Mouse (Mus musculus): Measurements from ENCODE around the gene Twist2. TPM values are rescaled to one million over a fixed set of nuclear protein-coding genes. Genes with fewer than 3 reads are reported as not detected.

Gene Twist2
- polyA plus RNA-seq, 1 experiment from 2014 or later, result 1.6 TPM

DNA sequence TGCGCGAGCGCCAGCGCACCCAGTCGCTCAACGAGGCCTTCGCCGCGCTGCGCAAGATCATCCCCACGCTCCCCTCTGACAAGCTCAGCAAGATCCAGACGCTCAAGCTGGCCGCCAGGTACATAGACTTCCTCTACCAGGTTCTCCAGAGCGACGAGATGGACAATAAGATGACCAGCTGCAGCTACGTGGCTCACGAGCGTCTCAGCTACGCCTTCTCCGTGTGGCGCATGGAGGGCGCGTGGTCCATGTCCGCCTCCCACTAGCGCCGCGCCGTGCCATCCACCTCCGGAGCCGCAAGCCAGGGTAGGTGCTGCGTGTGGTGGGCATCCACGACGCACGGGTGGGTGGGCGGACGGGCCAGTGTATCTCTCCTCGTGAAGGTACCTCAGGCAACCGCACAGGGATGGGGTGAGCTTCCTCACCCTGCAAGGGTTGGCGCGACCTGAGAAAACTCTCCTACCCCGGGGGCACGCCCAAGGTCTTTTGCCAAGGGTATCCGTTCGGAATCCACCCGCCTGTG, 644 bp downstream of the Twist2 start:
- no peaks in the 10 kb centered on the region for H3K9me3 ChIP-seq (ENCODE audit: control insufficient read depth, low read length)
- H3K27ac ChIP-seq (replicated peaks; ENCODE audit: low read depth, low read length), result no peak overlapping the region
- peaks cover 51% of the 10 kb centered on the region for H3K27me3 ChIP-seq (ENCODE audit: control insufficient read depth, insufficient read depth, low read length)

DNA sequence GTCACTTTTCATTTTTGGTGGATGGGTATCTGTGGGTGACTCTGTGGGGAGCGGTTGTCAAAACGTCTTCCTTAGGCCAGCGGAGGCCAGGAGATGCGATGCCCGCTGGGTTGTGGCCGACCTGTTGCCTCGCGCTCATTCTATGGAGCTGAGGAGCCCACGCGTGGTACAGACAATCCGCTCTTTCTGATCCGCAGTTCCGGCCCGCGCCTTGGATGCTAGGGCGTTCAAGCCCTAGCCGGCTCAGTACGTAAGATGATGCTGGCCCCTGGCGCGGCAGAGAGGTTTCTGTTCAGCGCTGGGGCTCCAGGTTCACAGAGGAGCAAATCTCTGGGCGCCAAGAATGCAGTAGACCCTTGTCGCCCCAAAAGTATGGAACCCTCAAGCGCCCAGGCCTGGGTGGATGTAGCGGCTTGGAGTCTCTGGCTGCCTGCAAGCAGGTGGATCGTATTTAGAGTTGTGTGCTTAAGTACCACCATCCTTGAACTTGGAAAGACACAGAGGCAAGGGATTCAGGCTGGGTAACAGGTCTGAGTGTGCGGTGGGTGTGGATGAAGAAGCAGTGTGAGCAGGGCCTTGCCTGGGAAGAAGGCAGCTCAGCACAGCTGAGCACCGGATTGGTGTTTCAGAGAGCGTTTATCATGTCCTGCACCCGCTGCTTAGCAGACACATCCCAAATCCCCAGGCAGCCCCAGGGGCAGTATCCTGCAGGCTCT, 1.3 kb downstream of the Twist2 start:
- Histone ChIP-seq H3K36me3 (ENCODE audit: control insufficient read depth, insufficient read depth, low read length) (no peaks in the 10 kb centered on the region), H3K9me3 (ENCODE audit: control insufficient read depth, low read length) (no peaks in the 10 kb centered on the region), H3K27me3 (ENCODE audit: control insufficient read depth, insufficient read depth, low read length) (peaks cover 51% of the 10 kb centered on the region), H3K4me2 (ENCODE audit: low read length) (peak overlapping the region; percentile 72), H3K9ac (replicated peaks; ENCODE audit: low read length) (no peak overlapping the region), H3K27ac (replicated peaks; ENCODE audit: low read depth, low read length) (no peak overlapping the region), H3K4me3 (replicated peaks; ENCODE audit: low read depth, low read length) (peak overlapping the region; percentile 39), H3K4me1 (ENCODE audit: control insufficient read depth, insufficient read depth, low read length) (0 out of 2 replicates have a peak, but pooled peaks cover 6% of the 10 kb centered on the region)
- DNase-seq (peak; percentile 33), ATAC-seq (ENCODE audit: low FRiP score, low TSS enrichment) (no peak)
- 8% methylated on average over 30 of the region's 30 CpGs for WGBS

More for the DNA sequence above, 644 bp downstream of the Twist2 start:
- 0 out of 2 replicates have a peak, but pooled peaks cover 6% of the 10 kb centered on the region for H3K4me1 ChIP-seq (ENCODE audit: control insufficient read depth, insufficient read depth, low read length)
- WGBS, result 1% methylated on average over 45 of the region's 45 CpGs
- peak overlapping the region; percentile 39 for H3K4me3 ChIP-seq (replicated peaks; ENCODE audit: low read depth, low read length)
- peak; percentile 67 for DNase-seq
- H3K4me2 ChIP-seq (ENCODE audit: low read length), result peak overlapping the region; percentile 72
- no peaks in the 10 kb centered on the region for H3K36me3 ChIP-seq (ENCODE audit: control insufficient read depth, insufficient read depth, low read length)
- H3K9ac ChIP-seq (replicated peaks; ENCODE audit: low read length), result peak overlapping the region; percentile 26; the same call in 1 of the 2 replicates
- no peak; the same call in 1 of the 2 replicates for ATAC-seq (ENCODE audit: low FRiP score, low TSS enrichment)

DNA sequence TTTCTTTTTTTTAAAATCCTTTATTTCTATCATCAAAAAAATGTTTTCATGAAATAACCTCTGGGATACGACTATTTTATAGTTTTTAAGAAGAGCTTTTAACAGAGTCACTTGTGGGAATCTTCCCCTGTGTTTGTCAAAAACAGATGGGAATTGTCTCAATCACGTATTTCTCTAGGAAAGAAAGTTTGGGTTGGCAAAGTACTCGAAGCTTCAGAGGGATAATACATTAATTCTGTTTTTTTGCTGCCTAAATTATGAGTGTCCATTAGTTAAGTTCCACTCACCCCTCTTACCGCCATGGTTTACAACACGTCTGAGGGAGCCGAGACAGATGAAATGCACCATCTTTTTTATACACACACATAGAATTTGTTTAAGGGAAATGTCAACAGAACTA, 2.2 kb downstream of the Twist2 start:
- 0 out of 2 replicates have a peak, but pooled peaks cover 6% of the 10 kb centered on the region for H3K4me1 ChIP-seq (ENCODE audit: control insufficient read depth, insufficient read depth, low read length)
- no peak overlapping the region for H3K4me3 ChIP-seq (replicated peaks; ENCODE audit: low read depth, low read length)
- ATAC-seq (ENCODE audit: low FRiP score, low TSS enrichment) (no peak), DNase-seq (no peak)
- no peak overlapping the region for H3K4me2 ChIP-seq (ENCODE audit: low read length)
- peaks cover 51% of the 10 kb centered on the region for H3K27me3 ChIP-seq (ENCODE audit: control insufficient read depth, insufficient read depth, low read length)
- no peaks in the 10 kb centered on the region for H3K36me3 ChIP-seq (ENCODE audit: control insufficient read depth, insufficient read depth, low read length)
- 80% methylated on average over 6 of the region's 6 CpGs for WGBS
- no peaks in the 10 kb centered on the region for H3K9me3 ChIP-seq (ENCODE audit: control insufficient read depth, low read length)
- H3K27ac ChIP-seq (replicated peaks; ENCODE audit: low read depth, low read length), result no peak overlapping the region
- no peak overlapping the region for H3K9ac ChIP-seq (replicated peaks; ENCODE audit: low read length)

DNA sequence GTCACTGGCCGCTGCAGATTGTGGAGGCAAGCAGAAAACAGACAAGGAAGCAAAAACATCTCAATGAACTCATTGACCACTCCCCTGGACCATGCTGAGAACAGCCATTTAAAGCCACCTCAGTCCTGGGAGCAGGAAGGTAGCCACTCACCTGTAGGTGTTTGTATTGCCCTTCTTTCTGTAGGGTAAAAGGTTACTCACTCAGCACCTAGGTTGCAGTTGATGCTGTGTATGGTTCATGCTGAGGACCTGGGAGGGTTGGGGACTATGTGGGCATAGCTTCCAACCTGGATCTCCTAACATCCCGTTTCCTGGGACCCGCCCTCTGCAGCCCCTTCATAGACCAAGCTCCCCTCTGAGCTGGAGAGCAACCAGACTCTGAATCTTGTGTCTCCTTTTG, 14.8 kb downstream of the Twist2 start:
- no peak overlapping the region for H3K9ac ChIP-seq (replicated peaks; ENCODE audit: low read length)
- H3K27ac ChIP-seq (replicated peaks; ENCODE audit: low read depth, low read length), result no peak overlapping the region
- no peak overlapping the region for H3K4me3 ChIP-seq (replicated peaks; ENCODE audit: low read depth, low read length)
- ATAC-seq (ENCODE audit: low FRiP score, low TSS enrichment) (no peak), DNase-seq (no peak)
- no peaks in the 10 kb centered on the region for H3K36me3 ChIP-seq (ENCODE audit: control insufficient read depth, insufficient read depth, low read length)
- no peaks in the 10 kb centered on the region for H3K27me3 ChIP-seq (ENCODE audit: control insufficient read depth, insufficient read depth, low read length)
- 84% methylated on average over 3 of the region's 3 CpGs for WGBS
- 0 out of 2 replicates have a peak, but pooled peaks cover 2% of the 10 kb centered on the region for H3K4me1 ChIP-seq (ENCODE audit: control insufficient read depth, insufficient read depth, low read length)
- no peak overlapping the region for H3K4me2 ChIP-seq (ENCODE audit: low read length)
- H3K9me3 ChIP-seq (ENCODE audit: control insufficient read depth, low read length), result no peaks in the 10 kb centered on the region

DNA sequence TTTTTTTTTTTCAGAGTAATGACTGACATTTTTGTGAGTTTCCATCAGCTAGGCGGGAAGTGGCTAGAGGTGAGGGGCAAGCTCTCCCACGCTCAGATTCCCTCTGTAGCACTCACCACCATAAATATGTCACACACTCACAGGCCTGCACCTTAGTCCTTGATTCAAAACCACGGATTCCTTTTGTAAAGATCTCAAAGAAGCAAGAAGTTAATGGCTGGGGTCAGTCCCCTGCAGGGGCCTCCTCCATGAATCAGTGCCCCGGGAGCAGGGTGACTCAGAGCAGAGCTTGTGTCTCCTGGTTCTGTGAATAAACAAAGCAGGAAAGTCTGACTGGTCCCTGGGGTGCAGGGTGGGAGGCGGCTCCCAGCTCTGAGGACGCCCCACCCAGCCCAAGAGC, 15.3 kb downstream of the Twist2 start:
- Histone ChIP-seq H3K9me3 (ENCODE audit: control insufficient read depth, low read length) (no peaks in the 10 kb centered on the region), H3K9ac (replicated peaks; ENCODE audit: low read length) (no peak overlapping the region), H3K4me3 (replicated peaks; ENCODE audit: low read depth, low read length) (no peak overlapping the region), H3K27ac (replicated peaks; ENCODE audit: low read depth, low read length) (no peak overlapping the region), H3K4me1 (ENCODE audit: control insufficient read depth, insufficient read depth, low read length) (0 out of 2 replicates have a peak, but pooled peaks cover 2% of the 10 kb centered on the region), H3K4me2 (ENCODE audit: low read length) (no peak overlapping the region), H3K36me3 (ENCODE audit: control insufficient read depth, insufficient read depth, low read length) (no peaks in the 10 kb centered on the region), H3K27me3 (ENCODE audit: control insufficient read depth, insufficient read depth, low read length) (no peaks in the 10 kb centered on the region)
- ATAC-seq (ENCODE audit: low FRiP score, low TSS enrichment) (no peak), DNase-seq (no peak)
- 48% methylated on average over 6 of the region's 6 CpGs for WGBS

DNA sequence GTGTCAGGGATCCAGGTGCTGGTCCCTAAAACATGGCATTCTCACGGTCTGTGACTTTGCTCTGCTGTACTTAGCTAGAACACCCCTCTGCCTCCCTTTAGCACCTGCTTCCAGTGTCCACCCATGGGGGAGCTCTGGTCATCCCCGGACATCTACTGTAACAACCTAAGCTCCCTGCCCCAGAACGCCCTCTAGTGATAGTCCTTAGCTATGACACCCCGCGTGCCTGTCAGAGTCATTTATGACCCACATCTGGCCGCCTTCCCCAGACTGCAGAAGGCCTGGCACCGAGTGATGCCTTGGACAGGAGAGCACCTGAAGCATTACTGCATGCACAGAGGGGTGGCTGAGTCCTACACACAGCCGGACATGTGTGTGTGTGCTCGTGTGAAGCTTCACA, 18.0 kb downstream of the Twist2 start:
- DNase-seq (no peak), ATAC-seq (ENCODE audit: low FRiP score, low TSS enrichment) (no peak)
- no peak overlapping the region for H3K27ac ChIP-seq (replicated peaks; ENCODE audit: low read depth, low read length)
- no peaks in the 10 kb centered on the region for H3K9me3 ChIP-seq (ENCODE audit: control insufficient read depth, low read length)
- no peaks in the 10 kb centered on the region for H3K27me3 ChIP-seq (ENCODE audit: control insufficient read depth, insufficient read depth, low read length)
- H3K4me3 ChIP-seq (replicated peaks; ENCODE audit: low read depth, low read length), result no peak overlapping the region
- no peak overlapping the region for H3K9ac ChIP-seq (replicated peaks; ENCODE audit: low read length)
- H3K4me1 ChIP-seq (ENCODE audit: control insufficient read depth, insufficient read depth, low read length), result 0 out of 2 replicates have a peak, but pooled peaks cover 2% of the 10 kb centered on the region
- H3K4me2 ChIP-seq (ENCODE audit: low read length), result no peak overlapping the region
- no peaks in the 10 kb centered on the region for H3K36me3 ChIP-seq (ENCODE audit: control insufficient read depth, insufficient read depth, low read length)
- 70% methylated on average over 9 of the region's 9 CpGs for WGBS

DNA sequence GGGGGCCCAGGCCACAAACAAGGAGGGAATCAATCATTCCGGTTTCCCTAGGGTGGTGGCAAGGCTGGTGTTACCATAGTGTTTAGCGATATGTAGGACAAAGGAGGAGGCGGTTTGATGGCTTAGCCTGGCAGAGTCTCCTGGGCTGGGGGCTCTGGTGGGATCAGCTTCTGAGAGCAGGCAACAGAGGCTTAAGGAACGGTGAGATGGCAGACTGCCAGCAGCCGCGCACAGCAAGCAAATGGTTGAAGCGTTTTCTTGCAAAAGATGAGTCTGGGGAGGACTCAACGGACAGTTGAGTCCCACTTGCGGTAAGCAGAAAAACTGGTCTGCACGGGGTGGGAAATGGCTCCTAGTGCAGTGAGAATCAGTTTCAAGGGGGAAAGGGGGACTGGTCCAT, 19.3 kb downstream of the Twist2 start:
- H3K4me2 ChIP-seq (ENCODE audit: low read length), result no peak overlapping the region
- no peaks in the 10 kb centered on the region for H3K27me3 ChIP-seq (ENCODE audit: control insufficient read depth, insufficient read depth, low read length)
- H3K9ac ChIP-seq (replicated peaks; ENCODE audit: low read length), result no peak overlapping the region
- H3K9me3 ChIP-seq (ENCODE audit: control insufficient read depth, low read length), result no peaks in the 10 kb centered on the region
- no peak for ATAC-seq (ENCODE audit: low FRiP score, low TSS enrichment)
- H3K27ac ChIP-seq (replicated peaks; ENCODE audit: low read depth, low read length), result no peak overlapping the region
- 0 out of 2 replicates have a peak, but pooled peaks cover 2% of the 10 kb centered on the region for H3K4me1 ChIP-seq (ENCODE audit: control insufficient read depth, insufficient read depth, low read length)
- 61% methylated on average over 10 of the region's 10 CpGs for WGBS
- H3K4me3 ChIP-seq (replicated peaks; ENCODE audit: low read depth, low read length), result no peak overlapping the region
- peak; percentile 61 for DNase-seq
- H3K36me3 ChIP-seq (ENCODE audit: control insufficient read depth, insufficient read depth, low read length), result no peaks in the 10 kb centered on the region

DNA sequence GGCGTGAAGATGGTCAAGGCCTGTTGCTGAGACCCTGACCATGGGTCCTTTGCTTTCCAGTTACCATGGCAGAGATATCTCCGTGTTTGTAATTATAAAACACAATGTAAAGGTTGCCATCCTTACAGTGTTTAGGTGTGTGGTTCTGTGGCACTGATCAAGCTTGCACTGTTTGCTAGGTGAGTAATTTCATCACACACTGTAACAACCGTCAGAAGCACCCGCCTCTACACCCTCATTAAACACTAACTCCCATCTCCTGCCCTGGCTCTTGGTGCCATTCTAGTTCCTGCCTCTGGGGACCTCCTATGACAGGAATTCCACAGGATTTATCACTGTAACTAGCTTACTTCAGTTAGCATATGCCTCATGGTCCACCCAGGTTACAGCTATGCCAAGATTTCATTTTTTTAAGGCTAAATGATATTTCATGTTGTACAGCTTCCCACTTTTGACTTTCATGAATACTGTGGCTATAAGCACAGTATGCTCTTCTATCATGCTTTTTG, 21.1 kb downstream of the Twist2 start:
- Histone ChIP-seq H3K4me1 (ENCODE audit: control insufficient read depth, insufficient read depth, low read length) (0 out of 2 replicates have a peak, but pooled peaks cover 2% of the 10 kb centered on the region), H3K27ac (replicated peaks; ENCODE audit: low read depth, low read length) (no peak overlapping the region), H3K9me3 (ENCODE audit: control insufficient read depth, low read length) (no peaks in the 10 kb centered on the region), H3K36me3 (ENCODE audit: control insufficient read depth, insufficient read depth, low read length) (no peaks in the 10 kb centered on the region), H3K27me3 (ENCODE audit: control insufficient read depth, insufficient read depth, low read length) (no peaks in the 10 kb centered on the region), H3K9ac (replicated peaks; ENCODE audit: low read length) (no peak overlapping the region), H3K4me3 (replicated peaks; ENCODE audit: low read depth, low read length) (no peak overlapping the region), H3K4me2 (ENCODE audit: low read length) (no peak overlapping the region)
- DNase-seq (no peak), ATAC-seq (ENCODE audit: low FRiP score, low TSS enrichment) (no peak)
- 92% methylated on average over 4 of the region's 4 CpGs for WGBS

Measured in midbrain, embryonic 14.5 days (tissue).